Mouse (Mus musculus) frontal cortex, adult 2 months (tissue): Measurements from ENCODE around the gene Evx2. TPM values are rescaled to one million over a fixed set of nuclear protein-coding genes. Genes with fewer than 3 reads are reported as not detected.

Experiments
- DNase-seq, 2 experiments: peaks; one replicate each; pipeline ENCODE4 v3.0.0; 2022; ENCODE audit warnings: low spot score in 1 of 2; ENCODE audit errors: extremely low spot score in 1 of 2
- polyA plus RNA-seq: library from polyadenylated mRNA; depleted of rRNA; stranded (reverse); fragments of >200 nt; gene quantifications from 2 replicates; pipeline ENCODE4 v1.2.3, GENCODE M21; 2012

Evx2 gene
- polyA plus RNA-seq, 1 experiment = not detected

DNA sequence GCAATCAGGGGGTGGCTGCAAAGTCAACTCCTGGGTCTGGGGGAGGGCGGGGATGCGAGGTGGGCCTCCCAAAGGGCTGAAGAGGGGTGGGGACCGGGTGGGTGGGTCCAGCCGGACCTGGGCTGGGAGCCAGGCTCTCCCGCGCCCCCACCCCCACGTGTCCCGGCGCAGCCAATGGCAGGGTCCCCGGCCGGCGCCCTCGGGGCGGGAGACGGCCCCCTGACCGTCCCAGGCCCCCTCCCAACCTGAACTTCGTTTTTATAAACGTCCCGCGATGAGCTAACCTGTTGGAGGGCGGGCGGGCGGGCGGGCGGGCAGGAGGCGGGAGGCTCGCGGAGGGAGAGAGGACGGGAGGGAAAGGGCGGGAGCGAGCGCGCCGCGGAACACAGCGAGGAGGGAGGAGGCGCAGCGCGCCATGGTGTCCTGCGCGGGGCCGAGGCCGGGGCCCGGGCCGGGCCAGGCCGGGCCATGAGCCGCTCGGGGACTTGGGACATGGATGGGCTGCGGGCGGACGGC, 8.5 kb upstream of the Evx2 start, which contains the start of gene Hoxd13:
Hoxd13 (plus strand) TSS at position 469 of the 516 bp plus-strand sequence.
- DNase-seq = no peak

DNA sequence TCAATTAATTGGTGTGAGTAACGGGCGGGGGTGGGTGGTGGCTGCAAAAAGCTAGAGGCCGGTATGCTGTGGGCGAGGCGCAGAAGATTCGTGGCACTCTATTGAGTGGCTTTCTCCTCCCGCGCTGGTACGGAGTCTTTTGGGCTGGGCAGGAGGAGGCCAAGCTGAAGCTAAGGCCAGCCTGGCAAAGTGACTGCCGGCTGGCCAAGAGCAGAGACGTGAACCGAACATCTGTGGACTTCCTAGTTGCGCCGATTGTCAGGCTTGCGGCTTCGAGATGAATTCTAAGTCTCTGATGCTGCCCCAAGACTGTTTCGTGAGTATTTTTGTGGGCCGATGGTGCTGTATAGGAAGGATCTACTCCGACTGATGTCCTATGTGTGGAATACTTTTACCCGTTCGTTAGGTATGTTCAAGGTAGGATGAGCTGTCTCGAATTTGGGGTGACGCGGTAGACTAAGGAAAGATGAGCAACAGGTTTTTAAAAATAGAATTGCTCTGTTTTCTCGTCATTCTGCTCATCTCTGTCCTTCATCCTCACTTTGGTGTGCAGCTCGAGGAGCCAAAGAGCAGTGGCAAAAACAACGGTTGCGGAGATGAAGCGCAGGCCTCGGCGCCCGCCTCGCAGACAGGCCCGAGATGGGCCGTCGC, 8.0 kb upstream of the Evx2 start:
- DNase-seq = no peak

DNA sequence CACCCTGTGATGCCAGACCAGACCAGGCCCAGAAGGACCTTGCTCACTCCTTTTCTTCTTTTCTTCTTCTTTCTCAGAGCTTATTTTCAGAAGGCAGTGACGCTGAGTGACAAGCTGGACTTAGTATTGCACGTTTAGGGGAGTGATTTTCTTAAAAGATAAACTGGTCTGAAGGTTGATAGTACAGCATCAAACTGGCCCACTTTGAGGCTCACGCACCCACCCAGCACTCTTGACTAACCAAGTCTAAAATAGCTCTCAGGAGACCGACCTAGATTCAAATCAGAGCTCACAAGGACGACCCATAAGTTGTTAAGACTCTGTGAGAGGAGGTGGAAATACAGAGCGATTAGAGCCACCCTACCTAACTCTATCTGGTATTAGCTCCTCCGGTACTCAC, 7.1 kb upstream of the Evx2 start:
- DNase-seq = no peak

DNA sequence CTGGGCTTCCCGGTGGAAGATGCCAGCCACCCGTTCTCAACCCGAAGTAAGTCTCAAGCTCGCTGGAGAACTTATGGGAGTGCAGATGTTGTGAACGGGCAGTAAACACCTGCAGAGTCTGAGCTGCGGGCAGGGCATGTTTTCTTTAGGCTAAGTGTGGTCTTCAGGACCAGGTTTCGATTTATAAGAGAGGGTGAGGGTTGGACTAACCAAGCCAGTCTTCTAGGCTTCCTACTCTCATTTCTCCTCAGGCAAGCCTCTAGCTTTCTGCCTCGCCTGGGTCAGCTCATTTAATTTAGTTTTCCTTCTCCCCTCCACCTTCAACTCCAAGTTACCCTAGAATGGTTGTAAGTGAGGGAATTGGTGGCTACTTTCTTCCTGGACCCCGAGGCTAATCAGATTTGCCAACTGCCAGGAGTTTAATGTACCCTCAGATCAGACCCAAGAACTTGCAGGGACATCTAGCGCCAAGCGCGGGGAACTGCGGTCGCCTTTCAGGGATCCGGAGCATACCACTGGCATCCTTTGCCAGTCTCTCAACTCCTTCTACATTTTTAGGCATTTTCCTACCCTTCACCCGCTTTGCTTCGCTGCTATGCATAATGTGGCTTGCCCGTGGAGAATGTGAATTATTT, 4.1 kb upstream of the Evx2 start:
- DNase-seq = peak in 1 of 2 experiments; percentile 77

DNA sequence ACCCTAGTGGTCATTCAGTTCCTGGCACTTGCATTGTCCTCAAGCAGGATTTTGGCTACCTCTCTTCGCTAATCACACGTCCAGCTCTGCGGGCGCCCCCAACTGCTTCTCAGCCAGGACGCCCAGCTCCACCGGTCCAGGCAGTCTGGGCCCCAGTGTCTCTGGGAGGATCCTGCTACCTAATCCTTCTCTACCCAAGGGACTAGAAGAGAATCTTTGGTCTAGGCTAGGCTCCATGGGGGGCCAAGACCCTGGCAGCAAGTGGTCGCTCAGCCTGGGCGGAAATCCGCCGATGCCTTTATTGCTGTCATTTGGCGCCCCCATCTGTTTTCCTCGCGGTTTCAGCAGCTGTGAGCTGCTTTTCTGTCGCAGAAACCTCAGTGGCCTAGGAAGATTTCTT, 2.3 kb upstream of the Evx2 start:
- peak in 1 of 2 experiments; percentile 59 for DNase-seq

DNA sequence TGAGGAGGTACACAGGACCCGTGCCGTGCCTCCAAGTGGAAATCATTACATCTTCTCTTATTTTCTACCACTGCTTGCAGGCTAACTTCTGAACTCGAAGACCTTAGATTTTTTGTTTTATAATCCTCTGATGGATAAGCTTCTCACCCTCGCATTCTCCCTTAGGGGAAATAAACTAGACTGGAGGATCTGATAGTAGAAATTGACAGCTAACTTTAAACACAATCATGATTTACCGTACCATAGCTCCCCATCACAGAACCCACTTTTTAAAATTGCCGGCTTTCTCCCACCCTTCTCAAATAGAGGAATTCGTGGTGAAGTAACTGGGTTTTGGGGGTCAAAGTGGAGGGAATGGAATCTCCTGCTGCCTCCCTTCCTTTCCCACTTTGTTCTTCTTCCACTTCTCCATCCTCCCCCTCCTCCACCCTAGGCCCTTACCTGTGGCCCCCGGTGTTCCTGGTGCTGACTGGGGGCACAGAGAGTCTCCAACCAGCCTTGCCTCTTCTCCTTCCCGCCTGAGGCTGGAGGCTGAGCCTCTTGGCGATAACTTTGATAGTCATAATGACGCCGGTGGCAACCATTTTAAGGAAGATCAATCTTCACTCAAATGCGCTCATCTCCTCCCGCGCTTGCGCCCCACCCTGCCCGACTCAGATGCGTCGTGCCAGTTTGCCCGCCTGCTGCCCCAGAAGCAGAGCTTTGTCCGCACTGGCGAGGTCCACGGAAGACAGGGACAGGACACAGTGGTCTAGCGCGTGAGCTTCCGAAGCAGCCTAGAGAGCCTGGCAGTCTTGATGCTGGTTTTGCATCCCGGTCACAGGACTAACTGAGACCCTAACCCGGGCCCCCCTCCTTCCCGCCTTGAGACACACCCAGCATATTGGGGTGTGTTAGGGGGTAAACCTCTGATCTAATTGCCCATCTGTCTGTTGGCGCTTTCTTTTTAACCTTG, 1.3 kb upstream of the Evx2 start:
- no peak for DNase-seq

DNA sequence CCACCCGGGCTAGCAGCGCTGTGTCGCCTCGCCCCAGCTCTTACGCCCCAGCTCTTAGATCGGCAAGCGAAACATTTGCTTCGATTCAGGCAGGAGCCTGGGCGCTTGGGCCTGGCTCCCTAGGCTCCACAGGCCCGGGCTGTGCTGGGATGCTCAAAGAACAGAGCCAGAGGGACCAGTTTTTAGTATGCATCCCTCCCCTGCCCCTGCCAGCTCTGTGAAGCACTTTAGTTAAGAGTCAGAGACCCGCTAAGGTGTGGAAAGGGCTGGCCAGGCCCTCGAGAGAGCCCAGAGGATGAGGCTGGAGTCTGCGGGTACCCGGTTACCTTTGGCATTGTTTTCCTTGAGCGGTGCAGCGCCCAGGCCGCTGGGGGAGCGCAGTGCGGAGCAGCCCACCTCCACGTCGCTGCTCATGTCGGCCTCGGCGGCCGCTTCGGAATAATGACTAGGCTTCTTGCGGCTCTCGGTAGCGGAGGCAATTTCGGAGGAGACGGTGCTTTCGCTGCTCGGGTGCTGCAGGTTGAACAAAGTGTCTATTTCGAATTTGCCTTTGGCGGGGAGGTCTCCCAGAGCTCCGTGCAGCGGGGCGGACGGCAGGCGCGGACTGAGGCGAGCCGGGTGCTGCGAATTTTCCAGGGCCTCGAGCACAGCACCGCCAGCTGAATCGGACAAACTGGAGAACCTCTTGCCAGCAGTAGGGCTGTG, 538 bp downstream of the Evx2 start:
- no peak for DNase-seq

DNA sequence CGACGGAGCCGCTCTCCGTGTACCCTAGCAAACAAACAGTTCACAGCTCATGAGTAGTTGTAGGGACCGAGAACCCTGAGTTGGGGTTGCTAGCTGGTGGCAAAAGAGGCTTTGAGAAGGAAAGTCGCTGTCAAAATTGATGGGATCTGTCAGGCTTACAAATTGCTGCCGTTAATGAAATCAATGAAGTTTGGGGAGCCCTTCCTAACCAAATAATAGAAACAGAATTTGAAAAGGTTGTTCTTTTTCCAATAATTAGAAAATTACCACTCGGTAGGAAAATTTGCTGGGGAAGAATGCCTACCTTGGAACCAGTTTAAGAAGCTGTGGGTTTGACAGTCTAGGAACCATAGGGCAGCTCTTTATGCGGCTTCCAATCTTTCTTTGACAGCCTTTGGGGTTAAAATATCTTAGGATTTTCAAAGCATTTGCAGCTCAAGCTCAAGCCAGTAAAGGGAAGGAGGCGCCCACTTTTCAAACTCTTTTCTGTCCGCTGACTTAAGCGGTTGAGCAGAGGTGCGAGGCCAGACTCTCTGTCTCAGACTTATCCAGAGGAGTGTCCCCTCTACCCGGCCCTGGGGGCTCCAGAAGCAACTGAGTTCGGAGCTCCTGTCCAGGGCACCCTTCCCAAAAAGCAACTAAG, 1.2 kb downstream of the Evx2 start:
- no peak for DNase-seq

DNA sequence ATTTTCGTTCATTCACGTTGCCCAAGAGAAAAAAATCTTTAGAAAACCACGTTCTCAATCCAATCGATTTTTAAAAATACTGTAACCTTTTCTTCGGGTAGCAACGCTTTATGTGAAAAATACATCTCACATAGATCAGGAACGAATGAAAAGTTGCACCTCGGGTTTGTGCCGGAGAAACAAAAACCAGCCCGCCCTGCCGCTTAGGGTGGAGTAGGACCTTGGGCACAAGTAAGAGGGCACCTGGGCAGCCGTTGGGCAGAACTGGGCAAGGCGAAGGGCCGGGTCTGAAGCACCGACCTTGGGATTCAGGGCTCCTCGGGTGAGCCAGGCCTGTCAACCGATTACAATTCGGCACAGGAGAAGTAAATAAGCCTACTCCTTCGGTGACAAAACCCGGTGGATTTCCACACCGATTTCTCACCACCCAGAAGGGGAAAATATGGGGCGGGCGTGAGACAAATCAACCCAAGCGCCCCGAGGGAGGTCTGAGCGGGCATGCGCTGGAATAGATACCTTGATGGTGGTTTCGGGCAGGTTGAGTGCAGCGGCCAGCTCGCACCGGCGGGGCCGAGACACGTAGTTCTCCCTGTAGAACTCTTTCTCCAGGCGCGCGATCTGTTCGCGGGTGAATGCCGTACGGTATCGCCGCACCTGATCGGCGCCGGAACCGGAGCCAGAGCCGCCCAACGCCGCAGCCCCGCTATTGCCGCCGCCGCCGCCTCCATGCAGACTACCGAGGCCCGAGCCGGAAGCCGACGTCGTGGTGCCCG, 1.9 kb downstream of the Evx2 start:
- no peak for DNase-seq

DNA sequence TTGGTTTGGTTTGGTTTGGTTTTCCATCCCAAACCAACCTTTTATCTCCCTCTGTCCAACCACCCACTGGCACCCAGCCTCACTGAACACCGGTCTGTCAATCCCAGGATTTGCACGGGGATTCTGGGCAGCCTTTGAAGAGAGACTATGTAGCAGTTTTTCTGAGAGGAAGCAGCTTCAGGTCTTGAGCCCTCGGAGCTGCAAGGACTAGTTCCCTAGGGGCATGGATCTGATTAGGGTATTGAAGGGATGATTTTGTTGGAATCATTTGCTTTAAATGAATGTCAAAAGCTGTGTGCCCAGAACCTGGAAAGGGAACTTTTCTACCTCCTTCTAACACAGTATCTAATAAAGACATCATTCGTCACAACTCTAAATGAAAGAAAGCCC, 2.7 kb downstream of the Evx2 start:
- DNase-seq = no peak

DNA sequence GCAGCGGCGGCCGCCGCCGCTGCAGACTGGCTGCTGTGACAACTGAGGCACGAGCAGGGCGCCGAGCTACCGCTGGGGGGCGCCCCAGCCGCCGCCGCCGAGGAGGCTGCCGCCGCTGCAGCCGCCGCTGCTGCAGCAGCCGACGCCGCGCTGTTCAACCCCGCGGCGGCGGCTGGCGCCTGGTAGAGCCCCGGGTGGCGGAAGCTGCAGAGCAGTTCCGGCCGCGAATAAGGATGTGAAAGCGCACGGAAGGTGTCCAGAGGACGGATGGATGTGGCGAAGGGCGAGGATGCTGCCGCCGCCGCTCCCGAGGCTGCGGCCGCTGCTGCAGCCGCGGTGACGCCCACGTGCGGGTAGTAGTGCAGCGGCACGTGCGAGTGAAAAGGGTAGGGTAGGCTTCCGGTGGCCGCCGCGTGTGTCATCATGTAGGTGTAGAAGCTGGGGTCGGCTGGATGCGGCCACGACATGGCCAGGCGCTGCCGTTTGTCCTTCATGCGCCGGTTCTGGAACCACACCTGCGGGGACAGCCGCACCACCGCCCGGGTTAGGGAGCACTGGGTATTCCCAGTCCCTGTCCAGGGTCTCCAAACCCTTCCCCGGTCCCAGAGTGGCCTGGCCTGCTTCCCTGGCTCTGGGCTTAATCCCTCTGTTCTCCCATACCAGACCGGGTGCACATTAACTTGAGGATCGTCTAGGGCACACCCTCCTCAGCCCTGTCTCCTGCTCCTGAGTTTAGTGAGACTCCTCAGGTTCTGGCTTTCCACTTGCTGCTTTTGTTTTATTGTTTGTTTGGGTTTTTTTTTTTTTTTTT, 3.3 kb downstream of the Evx2 start:
- DNase-seq = no peak

DNA sequence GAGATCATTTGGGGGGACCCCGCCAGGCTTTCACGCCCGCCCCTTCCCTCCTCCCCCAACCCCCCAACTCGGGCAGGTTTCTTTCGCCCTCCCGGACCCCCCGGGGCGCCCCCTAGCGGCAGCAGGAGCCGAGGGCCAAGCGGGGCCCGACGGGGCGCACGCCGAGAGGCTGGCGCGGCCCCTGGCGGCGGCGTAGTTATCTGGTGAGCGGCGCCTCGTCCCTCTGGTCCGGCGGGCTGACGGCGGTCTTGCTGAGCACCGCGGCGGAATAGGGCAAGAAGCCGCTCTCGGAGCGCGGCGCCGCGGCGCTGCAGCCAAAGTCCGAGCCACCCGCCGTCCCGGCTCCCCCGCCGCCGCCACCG, 4.0 kb downstream of the Evx2 start:
- DNase-seq = no peak

DNA sequence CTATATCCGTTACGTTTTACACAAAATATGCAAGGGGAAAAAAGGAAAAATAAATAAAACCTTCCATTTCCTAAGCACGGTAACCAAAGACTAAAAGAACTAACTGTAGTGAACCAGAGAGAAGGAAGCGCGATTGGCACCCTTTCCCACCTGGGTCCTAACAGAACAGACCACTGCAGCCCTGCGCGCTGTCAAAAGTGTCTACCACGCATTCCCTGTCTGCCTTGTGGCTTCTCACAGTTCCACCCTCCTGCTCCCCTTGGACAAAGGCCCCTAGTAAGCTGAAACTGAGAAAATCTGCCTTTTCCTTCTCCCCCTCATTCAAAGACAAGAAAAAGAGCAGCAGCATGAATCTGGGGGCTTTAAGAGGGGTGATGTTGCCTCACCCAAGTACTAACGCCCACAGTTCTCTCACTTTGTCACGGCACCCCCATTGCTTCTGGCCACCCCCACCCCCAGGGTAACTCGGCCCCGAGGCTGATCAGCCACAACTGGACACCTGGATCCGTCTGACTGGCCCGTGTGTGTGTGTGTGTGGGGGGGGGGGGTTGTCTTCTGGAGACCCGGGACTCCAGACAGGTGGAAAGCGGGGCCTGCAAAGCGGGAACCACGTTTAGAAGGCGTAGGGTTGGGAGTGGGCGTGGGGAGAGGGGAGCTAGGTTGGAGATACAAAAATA, 4.5 kb downstream of the Evx2 start:
- no peak for DNase-seq

DNA sequence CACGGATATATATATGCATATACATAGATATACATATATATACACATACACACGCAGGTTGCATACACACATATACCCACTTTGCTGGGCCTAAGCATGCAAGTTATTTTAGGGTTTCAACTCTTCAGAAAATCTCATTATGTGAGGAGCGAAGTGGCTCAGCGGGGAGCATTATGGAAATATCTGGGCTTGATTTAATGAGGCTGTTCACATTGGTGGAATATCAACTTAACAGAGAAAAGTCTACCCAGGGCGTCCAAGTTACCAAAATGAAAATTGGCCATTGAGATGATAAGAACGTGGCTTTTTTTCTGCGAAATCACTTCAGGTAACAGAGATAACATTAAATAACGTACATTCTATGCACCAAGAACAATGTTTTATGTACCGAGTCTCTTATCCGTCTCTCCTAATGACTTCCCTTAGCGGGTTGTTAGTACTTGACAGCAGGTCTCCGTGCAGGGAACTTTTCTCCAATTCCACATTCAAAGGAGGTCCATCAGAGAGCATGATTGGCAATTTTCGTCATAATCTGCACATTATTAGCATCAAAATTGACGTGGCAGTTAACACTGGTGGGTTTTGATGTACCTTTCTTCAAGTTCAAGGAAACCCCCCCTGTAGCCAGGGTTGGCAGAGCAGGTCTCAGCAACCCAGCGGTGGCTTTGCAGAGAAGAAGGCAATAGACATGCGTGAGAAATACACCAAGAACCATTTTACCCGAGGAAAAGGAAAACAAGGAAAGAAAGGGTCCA, 5.4 kb downstream of the Evx2 start:
- DNase-seq = no peak

DNA sequence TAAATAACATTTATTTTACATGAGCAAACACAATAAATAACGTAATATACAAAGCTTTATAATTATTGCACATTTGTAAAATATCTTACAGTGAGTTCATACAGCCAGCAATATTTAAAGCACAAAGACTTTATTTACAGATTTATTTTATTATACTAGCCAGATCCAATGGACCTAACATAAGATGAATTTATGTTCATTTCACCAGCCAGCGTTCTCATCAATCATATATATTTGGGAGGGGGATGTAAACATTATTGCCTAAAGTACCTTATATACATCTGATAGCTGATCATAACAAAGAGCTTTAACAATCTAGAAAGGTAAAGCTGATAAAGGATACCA, 6.4 kb downstream of the Evx2 start:
- no peak for DNase-seq

DNA sequence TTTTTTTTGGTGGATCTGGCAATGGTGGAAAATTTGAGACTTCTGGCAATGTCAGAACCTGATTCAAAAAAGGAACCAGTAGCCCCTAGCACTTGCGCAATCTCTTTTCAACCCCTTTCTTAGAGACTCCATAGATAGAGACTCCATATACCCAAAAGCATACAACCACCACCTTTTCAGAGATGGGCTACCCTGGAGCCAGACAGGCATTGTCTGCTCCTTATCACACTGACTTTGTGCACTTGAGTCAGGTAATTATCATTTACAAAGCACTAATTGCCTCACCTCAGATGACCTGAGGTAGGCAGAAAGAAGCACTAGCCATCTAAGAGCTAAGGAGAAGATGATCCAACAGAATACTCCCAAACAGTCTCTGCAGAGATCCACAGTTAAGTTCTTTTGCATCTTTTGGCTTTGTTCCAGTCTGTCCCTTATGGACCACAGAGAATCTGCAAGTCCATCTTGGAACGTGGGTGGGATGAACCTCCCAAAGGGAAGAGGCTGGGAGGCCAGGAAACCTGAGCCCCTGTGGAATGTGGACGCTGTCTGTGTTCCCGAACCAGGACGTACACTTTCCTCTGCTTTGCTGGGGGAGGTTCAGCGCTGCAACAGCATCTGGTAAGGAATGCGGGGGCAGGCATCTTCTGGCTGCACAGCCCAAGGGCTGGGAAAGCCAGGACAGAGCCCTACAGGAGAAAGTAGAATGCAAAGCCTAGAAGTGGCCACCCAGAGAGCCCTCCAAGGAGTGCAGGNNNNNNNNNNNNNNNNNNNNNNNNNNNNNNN, 12.1 kb downstream of the Evx2 start:
- no peak for DNase-seq

DNA sequence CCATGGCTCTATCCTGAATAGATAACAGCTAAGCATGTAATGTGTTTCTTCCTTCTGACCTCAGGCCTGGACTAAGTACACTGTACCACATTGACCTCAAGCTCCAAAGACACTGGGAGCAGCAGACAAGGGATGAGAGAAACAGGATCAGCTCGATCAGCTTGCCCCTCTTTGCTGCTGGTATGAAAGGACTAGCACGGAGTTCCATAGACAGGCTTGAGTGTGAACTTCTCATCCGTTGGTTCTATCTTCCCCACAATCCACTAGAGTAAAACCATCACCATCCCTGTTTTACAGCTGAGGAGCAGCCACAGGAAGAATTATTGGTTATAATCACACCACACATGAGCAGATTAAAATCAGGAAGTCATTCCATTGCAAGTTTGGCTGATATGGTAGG, 13.7 kb downstream of the Evx2 start:
- no peak for DNase-seq
